Mouse (Mus musculus): ENCODE measurements around the gene Polr2c. TPM values are rescaled to one million over a fixed set of nuclear protein-coding genes. Genes with fewer than 3 reads are reported as not detected.
"Not testable (repeated sequence)": the region's sequence is repeated elsewhere in the genome, so short reads cannot be mapped to it uniquely, and the experiment has no call there.

The Polr2c gene
- polyA plus RNA-seq, 1 experiment from 2014 or later = 107 TPM

- Histone ChIP-seq H3K36me3 (peaks cover 26% of the 10 kb centered on the region), H3K27me3 (no peaks in the 10 kb centered on the region), H3K9ac (no peak overlapping the region), H3K4me3 (no peak overlapping the region), H3K4me2 (no peak overlapping the region), H3K27ac (no peak overlapping the region), H3K9me3 (replicated peaks) (no peaks in the 10 kb centered on the region), H3K4me1 (replicated peaks) (peaks cover 14% of the 10 kb centered on the region)
- ATAC-seq (replicated peaks; ENCODE audit: insufficient number of reproducible peaks, insufficient read depth, low FRiP score, low read depth) = no peak
- WGBS = 53% methylated on average over 2 of the region's 2 CpGs
Measured at GRCm38 (mm10) chr8:94841183-94841582, 16.1 kb upstream of the Polr2c start.

GRCm38 (mm10) chr8:94850049-94850448, 7.2 kb upstream of the Polr2c start:
- Histone ChIP-seq H3K9ac (no peak overlapping the region), H3K36me3 (peaks cover 94% of the 10 kb centered on the region), H3K4me2 (no peak overlapping the region), H3K4me3 (no peak overlapping the region), H3K4me1 (replicated peaks) (no peaks in the 10 kb centered on the region), H3K27me3 (no peaks in the 10 kb centered on the region), H3K27ac (no peak overlapping the region), H3K9me3 (replicated peaks) (no peaks in the 10 kb centered on the region)
- ATAC-seq (replicated peaks; ENCODE audit: insufficient number of reproducible peaks, insufficient read depth, low FRiP score, low read depth) = no peak
- 89% methylated on average over 5 of the region's 5 CpGs for WGBS

GRCm38 (mm10) chr8:94854761-94855160, 2.5 kb upstream of the Polr2c start:
- not testable (repeated sequence) for H3K4me2 ChIP-seq; H3K9me3 ChIP-seq (replicated peaks); H3K27me3 ChIP-seq; ATAC-seq (replicated peaks; ENCODE audit: insufficient number of reproducible peaks, insufficient read depth, low FRiP score, low read depth); H3K4me3 ChIP-seq; H3K9ac ChIP-seq; H3K27ac ChIP-seq
- Histone ChIP-seq H3K4me1 (replicated peaks) (peaks cover 12% of the 10 kb centered on the region), H3K36me3 (peaks cover 55% of the 10 kb centered on the region)
- 90% methylated on average over 11 of the region's 11 CpGs for WGBS

- H3K36me3 ChIP-seq = peaks cover 49% of the 10 kb centered on the region
- peak overlapping the region; percentile 42 for H3K4me2 ChIP-seq
Measured at GRCm38 (mm10) chr8:94857011-94857345, 272 bp upstream of the Polr2c start.

DNA sequence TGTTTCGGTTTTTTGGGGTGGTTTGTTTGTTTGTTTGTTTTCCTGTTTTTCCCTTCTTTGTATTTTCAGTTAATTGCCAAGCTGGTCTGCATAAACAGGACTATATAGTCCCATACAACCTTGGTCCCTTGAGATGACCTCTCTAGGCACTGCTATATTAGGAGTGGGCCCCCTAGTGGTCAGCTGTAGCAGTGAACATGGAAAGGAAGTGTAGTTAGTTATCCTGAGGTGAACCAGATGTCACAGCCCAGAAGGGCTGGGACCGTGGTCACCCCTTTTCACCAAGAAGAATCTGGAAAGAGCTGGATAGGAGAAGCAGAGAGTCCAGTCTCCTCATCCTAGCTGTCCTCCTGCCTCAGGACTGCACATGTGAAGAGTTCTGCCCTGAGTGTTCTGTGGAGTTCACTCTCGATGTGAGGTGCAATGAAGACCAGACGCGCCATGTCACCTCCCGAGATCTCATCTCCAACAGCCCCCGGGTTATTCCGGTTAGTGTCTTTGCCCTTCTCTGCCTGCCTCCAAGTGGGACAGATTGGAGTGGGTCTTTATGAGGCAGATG, 4.2 kb downstream of the Polr2c start:
- H3K9ac ChIP-seq = no peak overlapping the region
- WGBS = 64% methylated on average over 8 of the region's 8 CpGs
- no peak overlapping the region for H3K4me3 ChIP-seq
- H3K27ac ChIP-seq = no peak overlapping the region
- H3K4me1 ChIP-seq (replicated peaks) = peaks cover 15% of the 10 kb centered on the region
- no peaks in the 10 kb centered on the region for H3K9me3 ChIP-seq (replicated peaks)
- H3K4me2 ChIP-seq = no peak overlapping the region
- no peaks in the 10 kb centered on the region for H3K27me3 ChIP-seq
- ATAC-seq (replicated peaks; ENCODE audit: insufficient number of reproducible peaks, insufficient read depth, low FRiP score, low read depth) = no peak
- H3K36me3 ChIP-seq = peaks cover 59% of the 10 kb centered on the region

More at GRCm38 (mm10) chr8:94857011-94857345, 272 bp upstream of the Polr2c start:
- no peaks in the 10 kb centered on the region for H3K9me3 ChIP-seq (replicated peaks)
- no peak overlapping the region for H3K9ac ChIP-seq
- H3K27ac ChIP-seq = no peak overlapping the region
- peak overlapping the region; percentile 69 for H3K4me3 ChIP-seq
- WGBS = 27% methylated on average over 5 of the region's 5 CpGs
- H3K27me3 ChIP-seq = no peaks in the 10 kb centered on the region
- no peak for ATAC-seq (replicated peaks; ENCODE audit: insufficient number of reproducible peaks, insufficient read depth, low FRiP score, low read depth)
- H3K4me1 ChIP-seq (replicated peaks) = peaks cover 15% of the 10 kb centered on the region

GRCm38 (mm10) chr8:94862487-94863220, 5.4 kb downstream of the Polr2c start:
- 72% methylated on average over 12 of the region's 12 CpGs for WGBS
- 0 out of 2 replicates have a peak overlapping the region, but pooled peaks have one; percentile 10 for H3K4me2 ChIP-seq
- no peak overlapping the region for H3K9ac ChIP-seq
- no peak overlapping the region for H3K4me3 ChIP-seq
- ATAC-seq (replicated peaks; ENCODE audit: insufficient number of reproducible peaks, insufficient read depth, low FRiP score, low read depth) = 0 out of 2 replicates have a peak, but pooled peaks have one; percentile 21
- H3K9me3 ChIP-seq (replicated peaks) = no peaks in the 10 kb centered on the region
- no peaks in the 10 kb centered on the region for H3K27me3 ChIP-seq
- peak overlapping the region; percentile 61 for H3K27ac ChIP-seq
- H3K36me3 ChIP-seq = peaks cover 64% of the 10 kb centered on the region
- peaks cover 15% of the 10 kb centered on the region for H3K4me1 ChIP-seq (replicated peaks)

GRCm38 (mm10) chr8:94863897-94864673, 6.8 kb downstream of the Polr2c start:
- H3K9ac ChIP-seq = no peak overlapping the region
- H3K27me3 ChIP-seq = no peaks in the 10 kb centered on the region
- no peak for ATAC-seq (replicated peaks; ENCODE audit: insufficient number of reproducible peaks, insufficient read depth, low FRiP score, low read depth)
- H3K27ac ChIP-seq = no peak overlapping the region
- no peak overlapping the region for H3K4me2 ChIP-seq
- no peaks in the 10 kb centered on the region for H3K9me3 ChIP-seq (replicated peaks)
- no peak overlapping the region for H3K4me3 ChIP-seq
- H3K36me3 ChIP-seq = peaks cover 64% of the 10 kb centered on the region
- 66% methylated on average over 10 of the region's 10 CpGs for WGBS
- H3K4me1 ChIP-seq (replicated peaks) = peaks cover 11% of the 10 kb centered on the region

GRCm38 (mm10) chr8:94865292-94865691, 8.0 kb downstream of the Polr2c start:
- Histone ChIP-seq H3K9me3 (replicated peaks) (no peaks in the 10 kb centered on the region), H3K27me3 (no peaks in the 10 kb centered on the region), H3K9ac (no peak overlapping the region), H3K4me1 (replicated peaks) (peaks cover 22% of the 10 kb centered on the region), H3K36me3 (peaks cover 61% of the 10 kb centered on the region), H3K4me2 (no peak overlapping the region), H3K4me3 (no peak overlapping the region), H3K27ac (no peak overlapping the region)
- no peak for ATAC-seq (replicated peaks; ENCODE audit: insufficient number of reproducible peaks, insufficient read depth, low FRiP score, low read depth)
- WGBS = 79% methylated on average over 10 of the region's 10 CpGs

- H3K36me3 ChIP-seq = peaks cover 49% of the 10 kb centered on the region
- no peak overlapping the region for H3K4me2 ChIP-seq
- WGBS = 82% methylated on average over 9 of the region's 9 CpGs
- peaks cover 37% of the 10 kb centered on the region for H3K4me1 ChIP-seq (replicated peaks)
- no peak overlapping the region for H3K4me3 ChIP-seq
- H3K27ac ChIP-seq = no peak overlapping the region
- ATAC-seq (replicated peaks; ENCODE audit: insufficient number of reproducible peaks, insufficient read depth, low FRiP score, low read depth) = no peak
- H3K9me3 ChIP-seq (replicated peaks) = no peaks in the 10 kb centered on the region
- H3K9ac ChIP-seq = no peak overlapping the region
- H3K27me3 ChIP-seq = no peaks in the 10 kb centered on the region
Measured at GRCm38 (mm10) chr8:94866921-94867320, 9.7 kb downstream of the Polr2c start.

DNA sequence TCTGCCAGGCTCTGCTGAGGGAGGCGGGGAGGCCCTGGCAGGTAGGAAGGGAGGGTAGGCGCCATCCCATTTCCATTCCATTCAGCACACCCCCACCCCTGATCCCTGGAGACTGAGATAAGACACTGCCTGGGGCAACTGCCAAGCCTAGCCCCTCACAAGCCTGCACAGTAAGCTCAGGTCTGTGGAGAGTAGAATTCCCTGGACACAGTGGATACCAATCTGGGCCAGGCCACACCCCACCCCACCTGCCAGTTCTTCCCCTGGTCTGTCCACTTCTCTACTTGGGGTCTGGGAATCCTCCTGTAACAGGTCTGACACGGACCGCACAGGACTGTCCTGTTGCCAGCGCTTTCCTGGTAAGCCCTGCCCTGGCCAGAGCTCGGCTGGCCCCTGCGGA, 11.9 kb downstream of the Polr2c start:
- H3K4me3 ChIP-seq = no peak overlapping the region
- ATAC-seq (replicated peaks; ENCODE audit: insufficient number of reproducible peaks, insufficient read depth, low FRiP score, low read depth) = 0 out of 2 replicates have a peak, but pooled peaks have one; percentile 36
- H3K9ac ChIP-seq = no peak overlapping the region; the same call in 1 of the 2 replicates
- H3K27me3 ChIP-seq = no peaks in the 10 kb centered on the region
- H3K36me3 ChIP-seq = peaks cover 29% of the 10 kb centered on the region
- H3K4me1 ChIP-seq (replicated peaks) = peaks cover 48% of the 10 kb centered on the region
- peak overlapping the region; percentile 70 for H3K4me2 ChIP-seq
- 36% methylated on average over 7 of the region's 7 CpGs for WGBS
- H3K9me3 ChIP-seq (replicated peaks) = no peaks in the 10 kb centered on the region
- H3K27ac ChIP-seq = no peak overlapping the region

DNA sequence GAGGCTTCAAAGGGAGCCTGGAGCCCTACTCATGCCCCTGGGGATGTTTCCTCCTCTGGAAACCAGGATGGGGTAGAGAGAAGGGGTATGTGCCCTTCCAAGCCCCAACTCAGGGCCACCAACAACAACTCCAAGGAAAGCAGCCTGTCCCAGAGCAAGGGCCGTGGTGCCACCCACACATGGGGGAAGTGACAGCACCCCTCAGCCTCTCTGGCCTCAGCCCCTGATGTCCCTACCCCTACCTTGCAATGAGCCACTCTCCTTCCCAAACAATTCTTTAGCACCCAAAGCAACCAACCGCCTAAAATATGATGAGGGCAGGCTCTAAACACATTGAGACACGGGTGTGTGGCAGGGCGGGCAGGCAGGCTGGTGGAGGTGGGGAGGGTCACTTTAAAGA, 12.8 kb downstream of the Polr2c start:
- 56% methylated on average over 4 of the region's 4 CpGs for WGBS

More for the DNA sequence above, 12.8 kb downstream of the Polr2c start:
- peak overlapping the region; percentile 45 for H3K4me3 ChIP-seq
- H3K4me1 ChIP-seq (replicated peaks) = peaks cover 56% of the 10 kb centered on the region
- no peak overlapping the region for H3K27ac ChIP-seq
- H3K36me3 ChIP-seq = peaks cover 20% of the 10 kb centered on the region
- H3K27me3 ChIP-seq = no peaks in the 10 kb centered on the region
- peak overlapping the region; percentile 36; the same call in 1 of the 2 replicates for H3K9ac ChIP-seq
- ATAC-seq (replicated peaks; ENCODE audit: insufficient number of reproducible peaks, insufficient read depth, low FRiP score, low read depth) = no peak
- peak overlapping the region; percentile 70 for H3K4me2 ChIP-seq
- H3K9me3 ChIP-seq (replicated peaks) = no peaks in the 10 kb centered on the region
